Mouse (Mus musculus): Measurements from ENCODE around the gene Prok1. TPM values are rescaled to one million over a fixed set of nuclear protein-coding genes. Genes with fewer than 3 reads are reported as not detected.

Prok1 gene
- polyA plus RNA-seq (2012; rRNA removed) (0.37 and 0.72 TPM in 2 replicates), polyA plus RNA-seq (2014; fragmentation: Nextera tagmentation; extraction: Ambion mirVana) (0.10 and 0.19 TPM in 2 replicates)

- DNase-seq (ENCODE audit: low spot score) (no peak), ATAC-seq (ENCODE audit: low FRiP score, low read depth) (no peak)
- Histone ChIP-seq H3K27ac (replicated peaks; ENCODE audit: low read depth, low read length) (no peak within 1 kb of the TSS), H3K9me3 (ENCODE audit: control insufficient read depth, low read length) (no peaks in the 10 kb centered on the region), H3K27me3 (ENCODE audit: control insufficient read depth, insufficient read depth, low read length) (no peaks in the 10 kb centered on the region), H3K4me1 (ENCODE audit: control insufficient read depth, insufficient read depth, low read length) (no peaks in the 10 kb centered on the region), H3K9ac (ENCODE audit: low read depth, low read length, severe bottlenecking) (no peak within 1 kb of the TSS), H3K4me2 (replicated peaks; ENCODE audit: low read depth, low read length, severe bottlenecking) (no peak within 1 kb of the TSS), H3K4me3 (replicated peaks; ENCODE audit: low read length) (no peak within 1 kb of the TSS), H3K36me3 (ENCODE audit: control insufficient read depth, insufficient read depth, low read length) (no peaks in the 10 kb centered on the region)
- TF ChIP-seq POLR2A (IDR thresholded peaks at IDR 0.05; ENCODE audit: borderline replicate concordance, extremely low read depth, insufficient read depth, insufficient read length): no peak
- 91% methylated on average over 9 of the region's 9 CpGs for WGBS
Measured at GRCm38 (mm10) chr3:107239607-107240006, at the start of gene Prok1. TSS of gene Prok1 (minus strand) at chr3:107239707.

- Histone ChIP-seq H3K9me3 (ENCODE audit: control insufficient read depth, low read length) (no peaks in the 10 kb centered on the region), H3K36me3 (ENCODE audit: control insufficient read depth, insufficient read depth, low read length) (peaks cover 17% of the 10 kb centered on the region), H3K27ac (replicated peaks; ENCODE audit: low read depth, low read length) (no peak overlapping the region), H3K4me3 (replicated peaks; ENCODE audit: low read length) (no peak overlapping the region), H3K4me1 (ENCODE audit: control insufficient read depth, insufficient read depth, low read length) (peaks cover 19% of the 10 kb centered on the region), H3K27me3 (ENCODE audit: control insufficient read depth, insufficient read depth, low read length) (no peaks in the 10 kb centered on the region), H3K9ac (ENCODE audit: low read depth, low read length, severe bottlenecking) (no peak overlapping the region), H3K4me2 (replicated peaks; ENCODE audit: low read depth, low read length, severe bottlenecking) (no peak overlapping the region)
- TF ChIP-seq POLR2A (IDR thresholded peaks at IDR 0.05; ENCODE audit: borderline replicate concordance, extremely low read depth, insufficient read depth, insufficient read length): no peak
- ATAC-seq (ENCODE audit: low FRiP score, low read depth): no peak
- DNase-seq (ENCODE audit: low spot score): no peak
Measured at GRCm38 (mm10) chr3:107287346-107287745, 47.8 kb upstream of the Prok1 start.

- H3K4me1 ChIP-seq (ENCODE audit: control insufficient read depth, insufficient read depth, low read length): peaks cover 11% of the 10 kb centered on the region
- no peaks in the 10 kb centered on the region for H3K27me3 ChIP-seq (ENCODE audit: control insufficient read depth, insufficient read depth, low read length)
- TF ChIP-seq POLR2A (IDR thresholded peaks at IDR 0.05; ENCODE audit: borderline replicate concordance, extremely low read depth, insufficient read depth, insufficient read length): no peak
- DNase-seq (ENCODE audit: low spot score): no peak
- H3K9me3 ChIP-seq (ENCODE audit: control insufficient read depth, low read length): no peaks in the 10 kb centered on the region
- peaks cover 20% of the 10 kb centered on the region for H3K36me3 ChIP-seq (ENCODE audit: control insufficient read depth, insufficient read depth, low read length)
- ATAC-seq (ENCODE audit: low FRiP score, low read depth): no peak
- 74% methylated on average over 2 of the region's 2 CpGs for WGBS
- no peak overlapping the region for H3K4me3 ChIP-seq (replicated peaks; ENCODE audit: low read length)
- no peak overlapping the region for H3K9ac ChIP-seq (ENCODE audit: low read depth, low read length, severe bottlenecking)
- no peak overlapping the region for H3K27ac ChIP-seq (replicated peaks; ENCODE audit: low read depth, low read length)
- H3K4me2 ChIP-seq (replicated peaks; ENCODE audit: low read depth, low read length, severe bottlenecking): no peak overlapping the region
Measured at GRCm38 (mm10) chr3:107286123-107286522, 46.6 kb upstream of the Prok1 start.

GRCm38 (mm10) chr3:107278479-107279269 is 39.2 kb upstream of the Prok1 start, which contains the start of gene Lamtor5:
TSS of gene Lamtor5 (plus strand) at chr3:107278858.
- no peaks in the 10 kb centered on the region for H3K27me3 ChIP-seq (ENCODE audit: control insufficient read depth, insufficient read depth, low read length)
- peaks cover 8% of the 10 kb centered on the region for H3K4me1 ChIP-seq (ENCODE audit: control insufficient read depth, insufficient read depth, low read length)
- H3K9ac ChIP-seq (ENCODE audit: low read depth, low read length, severe bottlenecking): peak within 1 kb of the TSS; percentile 80
- H3K27ac ChIP-seq (replicated peaks; ENCODE audit: low read depth, low read length): no peak within 1 kb of the TSS
- H3K4me2 ChIP-seq (replicated peaks; ENCODE audit: low read depth, low read length, severe bottlenecking): peak within 1 kb of the TSS; percentile 68
- ATAC-seq (ENCODE audit: low FRiP score, low read depth) (peak; percentile 90), DNase-seq (ENCODE audit: low spot score) (peak; percentile 86)
- 2% methylated on average over 41 of the region's 43 CpGs for WGBS
- TF ChIP-seq POLR2A (IDR thresholded peaks at IDR 0.05; ENCODE audit: borderline replicate concordance, extremely low read depth, insufficient read depth, insufficient read length): no peak
- peaks cover 8% of the 10 kb centered on the region; the same call in 1 of the 2 replicates for H3K36me3 ChIP-seq (ENCODE audit: control insufficient read depth, insufficient read depth, low read length)
- H3K9me3 ChIP-seq (ENCODE audit: control insufficient read depth, low read length): no peaks in the 10 kb centered on the region
- peak within 1 kb of the TSS; percentile 94 for H3K4me3 ChIP-seq (replicated peaks; ENCODE audit: low read length)

- WGBS: 84% methylated on average over 3 of the region's 3 CpGs
- TF ChIP-seq POLR2A (IDR thresholded peaks at IDR 0.05; ENCODE audit: borderline replicate concordance, extremely low read depth, insufficient read depth, insufficient read length): no peak
Measured at GRCm38 (mm10) chr3:107276626-107277025, 37.1 kb upstream of the Prok1 start.

More at GRCm38 (mm10) chr3:107276626-107277025, 37.1 kb upstream of the Prok1 start:
- no peak for DNase-seq (ENCODE audit: low spot score)
- H3K4me3 ChIP-seq (replicated peaks; ENCODE audit: low read length): no peak overlapping the region
- no peak overlapping the region for H3K9ac ChIP-seq (ENCODE audit: low read depth, low read length, severe bottlenecking)
- no peak for ATAC-seq (ENCODE audit: low FRiP score, low read depth)
- H3K4me2 ChIP-seq (replicated peaks; ENCODE audit: low read depth, low read length, severe bottlenecking): no peak overlapping the region
- H3K27me3 ChIP-seq (ENCODE audit: control insufficient read depth, insufficient read depth, low read length): no peaks in the 10 kb centered on the region
- no peaks in the 10 kb centered on the region for H3K9me3 ChIP-seq (ENCODE audit: control insufficient read depth, low read length)
- peaks cover 8% of the 10 kb centered on the region for H3K4me1 ChIP-seq (ENCODE audit: control insufficient read depth, insufficient read depth, low read length)
- 0 out of 2 replicates have a peak, but pooled peaks cover 1% of the 10 kb centered on the region for H3K36me3 ChIP-seq (ENCODE audit: control insufficient read depth, insufficient read depth, low read length)
- H3K27ac ChIP-seq (replicated peaks; ENCODE audit: low read depth, low read length): no peak overlapping the region
